Mouse (Mus musculus) retina, adult 2 months (tissue): ENCODE measurements around the gene Zbtb45.

Experiments used
- DNase-seq: peaks from one replicate; pipeline ENCODE4 v3.0.0-alpha.2; 2012; ENCODE audit warnings: low read depth, low spot score

Zbtb45 gene

DNA sequence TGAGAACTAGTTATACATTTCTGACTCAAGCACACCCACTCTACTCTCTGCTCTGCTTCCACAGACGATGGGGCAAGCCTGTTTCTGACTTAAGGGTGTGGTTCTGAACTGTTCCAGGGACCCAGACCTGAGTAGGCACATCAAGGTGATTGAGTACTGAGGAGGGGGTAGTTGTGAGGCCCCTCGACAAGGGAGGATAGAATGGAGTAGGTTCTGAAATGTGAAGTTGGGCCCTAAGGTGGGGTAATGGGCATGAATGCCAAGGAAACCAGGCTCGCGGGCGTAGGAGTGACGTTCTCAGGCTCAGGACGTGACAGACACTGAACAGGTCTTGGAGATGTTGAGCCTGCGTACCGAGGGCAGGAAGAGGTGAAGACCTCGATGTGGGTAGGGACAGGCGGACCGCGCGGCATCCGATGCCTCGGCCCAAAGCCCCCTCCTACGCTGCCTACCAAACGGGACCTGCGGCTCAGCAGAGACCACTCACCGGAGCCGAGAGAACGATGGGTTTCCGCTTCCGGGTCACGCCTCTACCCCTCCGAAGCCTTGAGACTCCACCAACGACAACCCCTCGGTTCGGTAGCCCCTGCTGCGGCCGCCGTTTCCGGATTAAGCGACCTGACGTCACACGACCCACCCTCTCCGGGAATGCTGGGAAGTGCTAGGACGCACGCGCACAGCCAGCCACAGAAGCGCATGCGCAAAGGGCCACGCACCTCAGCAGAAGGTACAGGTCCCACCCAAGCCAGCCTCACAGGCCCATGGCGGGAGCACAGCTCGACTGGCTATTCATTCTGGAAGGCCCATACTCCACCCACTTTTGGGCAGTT is 24.5 kb upstream of the Zbtb45 start, which contains the start of gene Chmp2a:
TSS of gene Chmp2a (minus strand) at position 660 of the 830 bp plus-strand sequence.
- peak; percentile 92 for DNase-seq

DNA sequence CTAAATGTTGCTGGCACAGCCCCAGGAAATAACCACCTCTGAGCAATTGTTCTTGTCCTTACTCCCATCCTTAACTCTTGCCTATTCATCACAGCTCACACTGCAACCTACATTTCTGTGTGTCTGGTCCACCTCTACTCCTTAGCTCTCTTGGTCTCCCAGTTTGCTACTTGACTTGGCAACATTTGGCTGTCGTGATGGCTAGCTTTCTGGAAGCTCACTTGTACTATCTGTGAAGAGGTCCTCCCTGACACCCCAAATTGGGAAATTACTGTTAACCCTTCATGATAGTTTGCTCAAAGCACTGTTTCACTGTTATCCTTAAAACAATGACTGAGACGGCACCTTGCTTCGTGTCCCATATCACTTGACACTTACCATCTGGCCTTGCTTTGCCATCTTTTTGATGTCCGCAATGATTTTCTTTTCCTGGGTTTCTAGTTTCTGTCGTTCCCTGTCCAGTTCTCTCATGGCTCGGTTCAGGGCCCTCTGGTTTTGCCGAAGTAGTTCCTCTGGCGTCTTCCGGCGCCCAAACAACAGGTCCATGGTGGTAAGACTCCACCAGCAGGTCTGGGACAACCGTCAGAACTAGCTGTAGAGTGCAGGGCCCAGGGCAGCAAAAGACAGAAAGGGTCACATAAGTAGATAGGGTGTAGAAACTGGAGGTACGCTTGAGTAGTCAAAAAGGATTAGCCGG is 23.8 kb upstream of the Zbtb45 start:
- no peak for DNase-seq

DNA sequence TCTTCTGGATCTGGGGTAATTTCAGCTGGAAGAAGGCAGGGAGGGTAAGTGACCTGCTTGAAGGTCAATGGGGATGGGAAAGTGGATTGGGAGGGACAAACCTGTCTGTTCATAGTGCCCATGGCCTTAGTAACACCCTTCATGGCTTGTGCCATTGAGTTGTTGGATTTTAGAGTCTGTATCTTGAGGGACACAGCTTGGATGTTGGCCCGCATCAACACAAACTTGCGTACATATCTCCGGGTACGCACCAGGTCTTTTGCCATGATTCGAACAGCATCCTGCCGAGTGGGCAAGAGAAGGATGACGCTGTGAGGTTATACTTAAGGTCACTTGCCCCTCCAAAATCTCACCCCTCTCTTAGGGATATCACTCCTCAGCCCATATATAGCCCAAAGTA is 22.7 kb upstream of the Zbtb45 start:
- no peak for DNase-seq

DNA sequence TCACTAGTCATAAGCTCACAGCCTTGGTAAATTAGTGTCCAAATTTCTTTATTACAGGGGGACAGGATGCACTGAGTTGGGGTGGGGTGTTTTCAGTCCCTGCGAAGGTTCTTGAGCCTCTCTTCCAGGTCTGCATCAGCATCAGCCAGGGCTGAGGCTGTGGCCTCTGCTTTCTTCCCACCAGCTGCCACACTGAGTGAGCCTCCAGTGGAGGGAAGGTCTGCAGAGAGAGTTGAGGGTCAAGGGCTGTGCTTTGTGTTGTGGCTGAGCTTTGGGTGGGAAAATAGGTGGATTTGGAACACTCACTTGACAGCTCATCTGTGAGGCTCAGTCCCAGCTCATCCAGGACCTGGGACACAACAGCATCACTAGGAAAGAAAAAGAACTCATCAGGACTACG is 22.1 kb upstream of the Zbtb45 start:
- no peak for DNase-seq

DNA sequence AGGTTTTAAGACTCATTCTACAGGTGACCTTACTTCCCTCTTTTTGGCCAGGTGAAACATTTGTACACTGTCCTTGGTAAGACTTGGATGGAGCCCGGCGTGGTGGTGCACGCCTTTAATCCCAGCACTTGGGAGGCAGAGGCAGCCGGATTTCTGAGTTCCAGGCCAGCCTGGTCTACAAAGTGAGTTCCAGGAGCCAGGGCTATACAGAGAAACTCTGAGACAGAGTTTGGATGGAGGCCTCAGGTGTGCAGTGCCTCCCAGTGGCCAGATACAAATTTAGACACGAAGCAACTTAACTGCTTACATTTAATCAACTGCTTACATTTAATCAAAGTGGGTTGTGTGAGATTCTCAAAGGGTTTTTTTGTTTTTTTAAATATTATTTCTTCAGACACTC is 21.2 kb upstream of the Zbtb45 start:
- no peak for DNase-seq

DNA sequence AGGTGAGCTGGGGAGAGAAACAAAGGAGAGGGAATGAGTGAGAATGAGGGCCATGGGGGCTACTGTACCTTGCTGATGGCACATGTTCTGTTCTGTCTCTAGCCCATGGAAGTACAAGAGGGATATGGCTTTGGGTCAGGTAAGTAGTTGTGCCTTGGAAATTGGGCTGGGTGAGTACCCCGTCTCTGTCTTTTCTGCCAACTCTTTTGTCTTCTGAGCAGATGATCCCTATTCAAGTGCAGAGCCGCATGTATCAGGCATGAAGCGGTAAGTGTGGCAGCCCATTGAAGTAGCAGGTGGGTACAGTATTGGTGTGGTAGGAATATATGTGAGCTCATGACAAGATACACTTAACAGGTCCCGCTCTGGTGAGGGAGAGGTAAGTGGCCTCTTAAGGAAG is 19.2 kb upstream of the Zbtb45 start:
- no peak for DNase-seq

DNA sequence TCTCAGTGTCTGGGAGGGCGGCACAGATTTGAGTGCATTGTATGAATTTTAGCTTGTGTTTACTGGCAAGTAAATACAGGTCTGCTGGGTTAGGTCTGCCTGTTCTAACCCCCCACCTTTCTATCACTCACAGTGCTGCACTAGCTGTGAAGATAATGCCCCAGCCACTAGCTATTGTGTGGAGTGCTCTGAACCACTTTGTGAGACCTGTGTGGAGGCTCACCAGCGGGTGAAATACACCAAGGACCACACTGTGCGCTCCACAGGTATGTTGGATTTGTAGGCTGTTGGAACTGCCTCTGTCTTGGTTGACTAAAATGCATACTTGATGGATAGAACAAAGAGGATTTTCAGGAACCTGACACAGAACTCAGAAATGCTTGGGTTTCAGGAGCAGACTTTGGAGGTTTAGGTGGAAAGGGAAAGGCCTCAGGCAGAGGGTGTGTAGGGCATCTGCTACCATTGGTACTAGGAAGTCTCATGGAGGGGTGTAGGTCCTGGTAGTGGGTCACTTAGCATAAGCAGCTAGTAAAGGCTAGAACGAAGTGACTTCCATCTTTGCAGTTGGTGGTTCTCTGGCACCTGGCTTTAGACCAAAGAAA is 15.8 kb upstream of the Zbtb45 start:
- no peak for DNase-seq

DNA sequence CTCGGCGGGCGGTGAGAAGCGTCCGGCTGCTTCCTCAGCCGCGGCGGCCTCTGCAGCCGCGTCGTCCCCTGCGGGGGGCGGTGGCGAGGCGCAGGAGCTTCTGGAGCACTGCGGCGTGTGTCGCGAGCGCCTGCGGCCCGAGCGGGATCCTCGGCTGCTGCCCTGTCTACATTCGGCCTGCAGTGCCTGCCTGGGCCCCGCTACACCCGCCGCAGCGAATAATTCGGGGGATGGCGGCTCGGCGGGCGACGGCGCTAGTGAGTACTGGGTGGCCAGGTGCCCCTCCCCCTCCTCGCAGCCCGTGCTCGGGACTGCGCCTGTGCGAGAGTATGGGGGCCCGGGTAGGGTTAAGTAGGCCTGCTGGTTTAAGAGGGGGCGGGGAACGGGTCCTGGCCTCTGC is 15.0 kb upstream of the Zbtb45 start:
- DNase-seq, result no peak

DNA sequence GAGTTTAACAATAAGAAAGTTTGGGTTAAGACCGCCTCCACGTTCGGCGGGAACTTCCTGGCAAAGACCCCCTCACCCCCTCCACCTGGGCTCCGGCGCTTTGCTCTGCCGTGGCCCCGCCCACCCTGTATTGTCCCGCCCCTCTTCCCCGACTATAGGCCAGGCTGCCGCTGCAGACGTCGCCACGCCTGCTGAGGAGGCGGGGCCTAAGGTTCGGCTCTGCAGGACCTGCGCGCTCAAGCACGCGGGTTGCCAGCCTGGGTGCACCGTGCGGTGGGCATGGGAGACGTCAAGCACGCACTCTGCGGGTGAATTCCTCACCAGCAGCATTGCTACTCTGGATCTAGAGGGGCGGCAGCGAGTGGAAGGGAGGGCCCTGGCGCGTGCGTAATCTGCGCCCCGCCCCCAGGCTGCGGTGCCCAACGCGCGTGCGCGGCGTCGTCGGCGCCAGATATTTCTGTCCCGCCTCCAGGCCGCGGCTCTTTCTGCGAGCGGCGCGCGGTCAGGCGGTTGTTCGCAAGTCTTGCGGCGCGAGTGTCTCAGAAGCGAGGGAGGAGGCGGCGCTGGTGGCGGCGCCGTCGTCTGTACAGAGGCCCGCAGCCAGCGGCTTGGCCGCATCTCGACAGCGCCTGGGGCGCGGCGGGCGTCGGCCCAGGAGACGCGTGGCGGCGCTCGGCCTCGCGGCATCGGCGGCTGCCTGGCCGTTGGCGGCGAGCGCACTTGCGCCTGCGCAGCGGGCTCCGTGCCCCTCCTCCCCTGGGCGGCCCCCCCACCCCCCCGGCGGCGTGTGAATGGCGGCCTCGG is 14.3 kb upstream of the Zbtb45 start:
- DNase-seq, result peak; percentile 87

DNA sequence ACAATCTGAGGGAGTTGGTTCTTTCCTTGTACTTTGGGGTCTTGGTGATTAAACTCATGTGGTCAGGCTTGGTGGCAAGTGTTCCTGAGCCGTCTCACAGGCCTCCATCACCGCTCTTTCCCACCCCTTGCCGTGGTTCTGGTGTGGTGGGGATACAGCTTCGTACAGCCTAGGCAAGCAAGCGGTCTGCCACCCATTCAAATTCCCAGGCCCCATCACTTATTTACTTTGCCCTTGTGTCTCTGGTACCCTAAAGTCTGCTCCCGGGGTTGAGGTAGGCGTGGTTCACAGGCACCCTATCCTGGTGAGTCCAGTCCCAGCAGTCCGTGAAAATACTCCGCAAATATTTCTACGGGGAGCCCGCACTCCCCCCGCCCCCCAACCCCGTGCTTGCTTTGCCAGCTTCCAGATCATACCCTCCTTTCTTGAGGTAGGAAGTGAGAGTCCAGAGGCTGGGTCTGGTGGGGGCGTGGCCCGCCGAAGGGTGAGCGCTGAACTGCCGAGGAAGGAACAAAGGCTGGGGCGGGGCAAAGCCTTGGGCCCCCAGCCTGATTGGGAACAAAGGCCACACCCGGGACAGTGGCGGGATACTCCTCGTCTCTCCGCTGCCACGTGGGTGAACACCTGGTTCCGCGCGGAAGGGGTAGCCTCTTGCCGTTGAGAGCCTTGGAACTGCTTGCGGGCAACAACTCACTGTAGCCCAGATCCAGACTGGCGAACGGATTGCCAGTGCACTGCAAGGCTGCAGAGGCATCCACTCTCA is 13.1 kb upstream of the Zbtb45 start:
- no peak for DNase-seq

DNA sequence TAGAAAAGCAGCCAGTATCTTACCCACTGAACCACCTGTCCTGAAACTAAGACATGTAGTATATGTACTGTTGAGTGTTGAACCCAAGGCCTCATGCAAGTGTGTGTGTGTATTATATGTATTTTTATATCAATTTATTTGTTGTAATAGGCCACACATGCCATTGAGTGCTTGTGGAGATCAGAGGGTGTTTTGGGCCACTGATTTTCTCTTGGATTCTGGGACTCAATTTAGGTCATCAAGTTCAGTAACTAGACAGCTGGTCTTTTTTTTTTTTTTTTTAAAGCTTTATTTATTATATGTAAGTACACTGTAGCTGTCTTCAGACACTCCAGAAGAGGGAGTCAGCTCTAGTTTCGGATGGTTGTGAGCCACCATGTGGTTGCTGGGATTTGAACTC is 5.4 kb upstream of the Zbtb45 start:
- no peak for DNase-seq

DNA sequence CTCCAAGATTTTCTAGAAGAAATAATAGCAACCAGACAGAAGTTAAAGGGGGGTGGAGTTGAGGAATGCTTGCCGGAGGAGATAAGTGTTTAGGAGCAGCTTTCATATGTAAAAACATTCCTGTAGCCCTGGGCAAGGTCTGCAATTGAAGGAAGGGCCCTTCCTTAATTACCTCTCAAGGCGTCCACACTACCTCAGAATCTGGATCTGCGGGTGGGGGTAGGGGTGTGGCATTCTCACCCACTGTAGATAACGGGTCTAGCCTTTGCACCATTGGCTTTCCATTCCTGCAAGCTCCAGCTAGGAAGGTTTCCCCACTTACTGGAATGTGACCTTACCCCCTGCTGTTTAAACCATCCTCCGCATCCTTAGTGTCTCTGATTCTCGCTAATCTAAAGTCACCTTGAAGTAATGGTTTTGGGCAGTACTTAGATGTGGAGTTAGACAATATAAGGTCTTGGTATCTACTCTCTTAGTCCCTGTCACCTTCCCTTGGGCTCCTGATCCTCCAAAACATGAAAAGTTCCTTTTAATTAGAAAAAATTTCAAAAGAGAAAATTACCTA is 4.5 kb upstream of the Zbtb45 start:
- DNase-seq, result no peak

DNA sequence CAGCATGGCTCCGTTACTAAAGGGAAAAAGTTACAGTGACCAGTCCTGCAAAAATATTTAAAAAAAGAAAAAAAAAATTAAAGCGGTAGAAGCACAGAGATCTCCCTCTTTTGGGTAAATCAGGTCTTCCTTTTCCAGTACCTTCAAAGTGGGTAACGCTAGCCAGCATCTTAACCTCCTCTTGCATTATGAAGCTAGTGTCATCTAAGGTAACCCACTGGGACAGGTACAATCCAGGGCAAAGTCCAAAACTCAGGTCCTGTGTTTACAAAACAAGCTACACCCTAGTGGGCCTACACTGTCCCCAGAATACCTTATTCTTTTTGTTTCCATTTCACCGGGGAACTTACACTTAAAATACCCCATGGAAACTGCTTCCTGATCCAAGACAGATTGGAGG is 3.8 kb upstream of the Zbtb45 start:
- DNase-seq, result no peak

DNA sequence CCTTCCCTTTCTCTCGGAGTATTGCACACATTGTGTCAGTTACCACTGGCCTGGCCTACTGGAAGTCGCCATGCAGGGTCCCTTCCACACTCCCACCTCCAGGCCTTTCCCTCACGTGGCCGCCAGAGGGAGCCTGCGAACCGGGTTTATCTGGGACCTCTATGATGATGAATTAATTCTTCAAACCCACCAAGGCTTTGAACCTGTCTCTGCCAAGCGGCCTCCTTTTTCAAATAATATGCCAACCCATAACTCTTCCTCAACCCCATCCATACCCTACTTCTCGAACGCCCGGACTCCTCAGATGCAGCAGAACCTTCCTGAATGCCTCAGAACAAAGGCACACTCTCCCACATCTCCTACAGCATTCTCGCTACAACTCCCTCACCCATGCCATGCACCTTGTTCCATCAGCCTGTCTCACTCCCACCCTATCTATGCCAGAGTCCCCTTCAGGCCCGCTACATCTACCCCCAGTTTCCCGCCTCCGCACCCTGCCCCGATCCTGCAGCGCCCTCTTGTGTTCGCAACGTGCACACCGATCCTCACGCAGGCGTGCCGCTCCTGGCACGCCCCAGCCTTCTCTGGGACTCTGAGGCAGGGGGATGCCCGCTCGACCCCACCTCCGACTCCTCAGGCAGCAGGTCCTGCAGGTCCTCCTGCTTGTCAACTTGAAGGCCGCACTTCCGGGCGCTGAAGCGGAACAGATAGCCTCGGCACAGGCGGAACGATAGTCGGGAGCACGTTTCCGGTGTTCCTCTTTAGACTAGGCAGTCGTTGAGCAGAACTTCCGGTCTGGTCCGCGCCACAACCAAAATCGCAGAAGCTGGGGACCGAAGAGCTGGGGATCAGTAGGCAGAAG is 460 bp downstream of the Zbtb45 start:
- DNase-seq, result peak; percentile 88

DNA sequence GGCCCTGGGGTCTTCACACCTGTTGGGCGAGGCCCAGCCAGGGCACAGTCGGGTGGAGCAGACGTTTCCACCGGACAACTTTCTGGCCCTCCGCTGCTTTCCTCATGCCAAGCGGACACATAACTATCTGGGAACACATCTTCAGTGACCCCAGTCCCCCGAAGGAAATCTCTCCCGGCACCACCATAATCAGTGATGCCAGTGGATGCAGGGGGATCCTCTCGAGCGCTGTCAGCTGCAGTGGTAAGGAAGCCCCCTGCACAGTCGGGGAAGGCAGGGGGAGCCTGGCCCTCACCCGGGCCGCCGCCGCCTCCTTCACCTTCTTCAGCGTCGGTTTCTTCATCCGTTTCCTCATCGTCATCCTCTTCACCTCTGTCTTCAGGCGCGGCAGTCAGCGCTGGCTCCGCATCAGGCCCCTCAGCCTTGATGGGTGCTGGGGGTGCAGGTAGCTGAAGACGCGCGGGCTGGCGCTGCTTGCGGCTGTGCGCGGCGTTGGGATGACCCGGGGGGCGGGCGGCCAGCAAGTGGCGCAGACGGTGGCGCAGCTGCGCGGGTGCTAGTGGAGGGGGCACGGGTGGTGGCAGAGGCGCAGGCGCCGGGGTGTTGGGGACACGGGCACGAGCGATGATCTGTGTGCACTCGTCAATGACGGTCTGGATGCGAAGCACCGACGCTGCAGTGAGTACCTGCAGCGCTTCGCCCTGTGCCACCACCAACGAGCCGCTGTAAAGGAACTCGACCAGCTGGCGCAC is 2.3 kb downstream of the Zbtb45 start:
- no peak for DNase-seq

DNA sequence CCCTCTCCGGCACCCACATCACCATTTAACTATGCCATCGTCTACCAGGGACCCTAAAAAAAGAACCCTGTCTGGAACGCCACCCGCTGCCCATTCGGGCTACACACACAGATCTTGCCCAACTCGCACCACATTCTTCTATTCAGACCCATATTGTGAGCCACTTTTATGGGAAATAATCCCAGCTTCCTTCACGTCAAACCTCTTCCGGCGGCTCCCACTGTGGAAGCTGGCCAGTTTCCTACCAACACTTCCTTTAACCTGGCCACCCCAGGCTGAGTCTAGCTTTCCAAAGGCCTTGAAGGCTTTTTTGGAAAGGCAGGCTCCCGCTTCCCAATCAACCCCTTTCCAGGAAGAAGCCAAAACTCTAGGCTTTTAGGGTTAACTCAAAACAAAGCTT is 3.3 kb downstream of the Zbtb45 start:
- no peak for DNase-seq

DNA sequence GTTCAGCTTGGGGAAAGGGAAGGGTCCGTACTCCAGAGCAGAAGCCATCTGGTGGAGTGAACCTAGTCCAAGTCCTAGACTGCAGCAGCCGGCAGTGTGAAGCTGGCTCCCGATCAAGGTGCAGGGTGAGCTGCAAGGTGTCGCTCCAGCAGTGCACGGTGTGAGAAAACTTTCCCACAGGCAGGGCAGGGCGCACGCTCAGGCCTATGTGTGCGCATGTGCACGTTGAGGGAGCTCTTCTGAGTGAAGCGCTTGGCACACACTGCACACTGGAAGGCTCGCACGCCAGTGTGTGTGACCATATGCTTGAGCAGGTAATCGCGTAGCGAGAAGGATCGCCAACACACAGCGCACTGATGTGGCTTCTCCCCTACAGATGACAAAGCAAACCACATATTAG is 3.8 kb downstream of the Zbtb45 start:
- no peak for DNase-seq

DNA sequence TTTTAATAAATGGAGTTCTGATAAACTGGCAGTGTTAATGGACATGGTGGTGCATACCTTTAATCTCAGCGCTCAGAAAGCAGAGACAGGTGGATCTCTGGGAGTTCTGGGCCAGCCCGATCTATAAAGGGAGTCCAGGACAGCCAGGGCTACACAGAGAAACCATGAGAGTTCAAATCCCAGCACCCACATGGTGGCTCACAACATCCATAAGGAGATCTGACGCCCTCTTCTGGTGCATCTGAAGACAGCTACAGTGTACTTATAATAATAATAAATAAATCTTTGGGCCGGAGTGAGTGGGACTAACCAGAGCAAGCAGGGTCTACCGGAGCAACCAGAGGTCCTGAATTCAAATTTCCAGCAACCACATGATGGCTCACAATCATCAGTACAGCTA is 6.5 kb downstream of the Zbtb45 start:
- no peak for DNase-seq

DNA sequence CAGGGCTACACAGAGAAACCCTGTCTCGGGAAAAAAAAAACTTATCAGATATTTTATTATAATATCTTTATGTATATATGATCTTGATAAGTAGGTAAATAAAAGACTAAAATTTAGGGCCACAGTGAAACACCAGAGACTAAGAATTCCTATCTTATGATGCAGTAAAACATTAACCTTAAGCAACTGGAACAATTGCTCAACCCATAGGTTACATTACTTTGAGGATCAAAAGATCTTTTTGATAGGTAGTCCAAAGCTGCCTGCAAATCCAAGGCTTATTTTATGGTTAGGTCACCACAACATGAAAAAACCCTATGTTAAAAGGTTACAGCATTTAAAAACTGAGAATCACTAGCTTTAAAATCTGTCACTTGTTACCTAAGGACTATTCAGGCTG is 8.2 kb downstream of the Zbtb45 start:
- no peak for DNase-seq
